Mouse (Mus musculus) T-helper 2 cell (primary cell): Measurements from ENCODE around the gene Kcnma1.

Experiments used
- in situ Hi-C: fragments of 300-600 bp; cut with MboI, MseI; formaldehyde crosslinking; loops from one replicate; pipeline ENCODE4 v1.15.1; 2025; ENCODE audit warnings: high pct_unique_total_duplicates

The Kcnma1 gene

GRCm38 (mm10) chr14:23974685-23975084 is 39.6 kb downstream of the Kcnma1 start:
- in situ Hi-C loops, result no loop called here

GRCm38 (mm10) chr14:23966471-23966870 is 47.8 kb downstream of the Kcnma1 start:
- in situ Hi-C loops, result no loop called here

- in situ Hi-C loops, result no loop called here
Measured at GRCm38 (mm10) chr14:23959061-23959460, 55.2 kb downstream of the Kcnma1 start.

GRCm38 (mm10) chr14:23957270-23957669 is 57.0 kb downstream of the Kcnma1 start:
- in situ Hi-C loops, result no loop called here

- in situ Hi-C loops, result no loop called here
Measured at GRCm38 (mm10) chr14:23943876-23944275, 70.4 kb downstream of the Kcnma1 start.

- in situ Hi-C loops, result no loop called here
Measured at GRCm38 (mm10) chr14:23943152-23943551, 71.1 kb downstream of the Kcnma1 start.

GRCm38 (mm10) chr14:23942103-23942502 is 72.2 kb downstream of the Kcnma1 start:
- in situ Hi-C loops, result no loop called here

- in situ Hi-C loops, result loop anchor here (10.0 kb wide), 1 partner anchor 850 kb away; no protein-coding TSS in a partner anchor
Measured at GRCm38 (mm10) chr14:23935016-23935415, 79.3 kb downstream of the Kcnma1 start.

- in situ Hi-C loops, result loop anchor here (10.0 kb wide), 1 partner anchor 847 kb away; no protein-coding TSS in a partner anchor
Measured at GRCm38 (mm10) chr14:23931671-23932071, 82.6 kb downstream of the Kcnma1 start.

GRCm38 (mm10) chr14:23929168-23929567 is 85.1 kb downstream of the Kcnma1 start:
- in situ Hi-C loops, result no loop called here

GRCm38 (mm10) chr14:23923356-23923755 is 90.9 kb downstream of the Kcnma1 start:
- in situ Hi-C loops, result no loop called here

- in situ Hi-C loops, result no loop called here
Measured at GRCm38 (mm10) chr14:23922755-23923154, 91.5 kb downstream of the Kcnma1 start.

GRCm38 (mm10) chr14:23911108-23911629 is 103.1 kb downstream of the Kcnma1 start:
- in situ Hi-C loops, result no loop called here

GRCm38 (mm10) chr14:23908564-23908963 is 105.7 kb downstream of the Kcnma1 start:
- in situ Hi-C loops, result no loop called here

- in situ Hi-C loops, result no loop called here
Measured at GRCm38 (mm10) chr14:23902636-23903279, 111.5 kb downstream of the Kcnma1 start.

GRCm38 (mm10) chr14:23899462-23899861 is 114.8 kb downstream of the Kcnma1 start:
- in situ Hi-C loops, result no loop called here

GRCm38 (mm10) chr14:23897815-23898214 is 116.5 kb downstream of the Kcnma1 start:
- in situ Hi-C loops, result no loop called here

- in situ Hi-C loops, result no loop called here
Measured at GRCm38 (mm10) chr14:23896036-23896435, 118.3 kb downstream of the Kcnma1 start.

- in situ Hi-C loops, result no loop called here
Measured at GRCm38 (mm10) chr14:23886112-23886511, 128.2 kb downstream of the Kcnma1 start.

GRCm38 (mm10) chr14:23885539-23885938 is 128.8 kb downstream of the Kcnma1 start:
- in situ Hi-C loops, result no loop called here

GRCm38 (mm10) chr14:23885071-23885470 is 129.2 kb downstream of the Kcnma1 start:
- in situ Hi-C loops, result no loop called here

- in situ Hi-C loops, result no loop called here
Measured at GRCm38 (mm10) chr14:23882001-23882400, 132.3 kb downstream of the Kcnma1 start.

GRCm38 (mm10) chr14:23879331-23879730 is 135.0 kb downstream of the Kcnma1 start:
- in situ Hi-C loops, result no loop called here

GRCm38 (mm10) chr14:23877561-23877960 is 136.7 kb downstream of the Kcnma1 start:
- in situ Hi-C loops, result no loop called here
